Mouse (Mus musculus): Measurements from ENCODE around the gene Rere. TPM values are rescaled to one million over a fixed set of nuclear protein-coding genes. Genes with fewer than 3 reads are reported as not detected.

The Rere gene
- polyA plus RNA-seq, 1 experiment from 2014 or later: 43.6 TPM

DNA sequence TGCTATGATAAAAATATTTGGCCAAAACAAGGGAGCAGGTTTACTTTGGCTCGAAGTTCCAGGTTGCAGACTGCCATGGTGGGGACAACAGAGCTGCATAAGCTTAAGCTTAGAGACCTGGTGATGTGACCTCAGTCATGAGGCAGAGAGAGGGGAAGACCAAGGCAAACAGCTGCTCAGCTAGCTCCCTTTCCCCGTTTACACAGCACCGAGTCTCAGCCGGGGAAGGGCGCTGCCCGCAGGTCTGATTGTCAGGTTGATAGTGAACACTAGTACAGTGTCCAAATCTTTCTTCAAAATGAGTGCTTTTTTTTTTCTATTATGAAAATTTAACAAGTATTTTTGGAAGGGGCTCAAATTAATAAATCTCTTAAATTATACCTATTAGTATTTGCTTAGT is 97.9 kb downstream of the Rere start:
- Histone ChIP-seq H3K36me3 (no peaks in the 10 kb centered on the region), H3K4me1 (replicated peaks) (peaks cover 62% of the 10 kb centered on the region), H3K27ac (no peak overlapping the region), H3K9ac (replicated peaks) (no peak overlapping the region), H3K9me3 (no peaks in the 10 kb centered on the region), H3K4me3 (replicated peaks) (no peak overlapping the region), H3K27me3 (no peaks in the 10 kb centered on the region), H3K4me2 (replicated peaks) (no peak overlapping the region)
- no peak for ATAC-seq
- WGBS: 82% methylated on average over 6 of the region's 6 CpGs

DNA sequence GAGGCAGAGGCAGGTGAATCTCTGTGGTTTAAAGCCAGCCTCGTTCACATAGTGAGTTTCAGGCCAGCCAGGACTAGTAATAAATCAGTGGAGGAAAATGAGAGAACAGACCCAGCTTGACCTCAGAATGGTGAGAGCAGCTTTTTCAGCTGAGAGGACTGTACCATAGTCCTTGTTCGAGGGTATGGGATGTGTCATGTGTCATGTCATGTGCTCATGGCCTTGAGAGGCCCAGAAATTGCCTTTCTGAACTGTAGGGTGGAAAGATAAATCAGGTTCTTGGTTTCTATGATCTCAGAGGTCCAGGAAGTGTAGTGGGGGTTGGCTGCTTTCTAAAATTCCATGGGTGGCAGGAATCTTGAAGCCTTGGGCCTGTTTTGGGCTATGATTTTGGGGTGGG is 98.3 kb downstream of the Rere start:
- Histone ChIP-seq H3K4me3 (replicated peaks) (no peak overlapping the region), H3K27me3 (no peaks in the 10 kb centered on the region), H3K4me2 (replicated peaks) (no peak overlapping the region), H3K9ac (replicated peaks) (no peak overlapping the region), H3K27ac (no peak overlapping the region), H3K9me3 (no peaks in the 10 kb centered on the region), H3K4me1 (replicated peaks) (peaks cover 62% of the 10 kb centered on the region), H3K36me3 (no peaks in the 10 kb centered on the region)
- no peak for ATAC-seq
- 84% methylated on average over 2 of the region's 2 CpGs for WGBS

DNA sequence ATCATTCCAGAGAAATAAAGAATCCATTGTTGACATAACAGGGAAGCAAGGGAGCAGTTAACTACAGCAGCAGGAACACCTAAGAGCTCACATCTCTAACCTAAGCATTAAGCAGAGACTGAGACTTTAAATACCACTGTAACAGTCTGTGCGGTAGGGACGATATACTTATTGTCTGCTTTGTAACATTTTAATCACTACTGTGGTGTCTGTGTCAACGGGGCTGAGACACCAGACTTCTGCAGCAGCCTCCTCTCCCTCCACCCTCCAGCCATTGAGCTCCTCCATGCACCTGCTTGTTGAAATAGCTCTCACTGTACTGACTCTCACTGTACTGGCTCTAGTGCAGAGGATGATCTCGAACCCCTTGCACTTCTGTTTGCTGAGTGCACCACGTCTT is 98.8 kb downstream of the Rere start:
- peaks cover 62% of the 10 kb centered on the region for H3K4me1 ChIP-seq (replicated peaks)
- no peak overlapping the region for H3K4me3 ChIP-seq (replicated peaks)
- no peaks in the 10 kb centered on the region for H3K9me3 ChIP-seq
- 66% methylated on average over 5 of the region's 5 CpGs for WGBS
- no peak for ATAC-seq
- H3K9ac ChIP-seq (replicated peaks): no peak overlapping the region
- no peaks in the 10 kb centered on the region for H3K27me3 ChIP-seq
- H3K36me3 ChIP-seq: no peaks in the 10 kb centered on the region
- no peak overlapping the region for H3K4me2 ChIP-seq (replicated peaks)
- H3K27ac ChIP-seq: no peak overlapping the region

DNA sequence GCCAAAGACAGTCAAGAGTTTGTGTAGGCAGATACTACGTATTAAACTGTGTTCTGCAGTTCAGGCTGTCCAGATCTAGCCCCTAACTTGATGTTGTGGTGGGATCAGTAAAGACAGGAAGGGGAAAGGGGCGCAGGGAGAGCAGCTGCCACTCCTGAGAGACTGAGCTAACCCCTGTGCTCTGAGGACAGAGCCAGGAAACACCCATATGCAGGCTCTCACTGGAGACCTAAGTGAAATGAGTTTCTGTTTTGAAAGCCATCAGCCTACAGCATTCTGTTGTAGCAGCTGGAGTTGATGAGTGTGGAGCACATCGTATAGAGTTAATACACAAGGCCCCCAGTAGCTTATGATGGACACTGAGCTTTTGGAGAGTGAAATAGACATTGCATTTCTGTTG is 101.1 kb downstream of the Rere start:
- H3K4me3 ChIP-seq (replicated peaks): no peak overlapping the region
- H3K9me3 ChIP-seq: no peaks in the 10 kb centered on the region
- WGBS: 83% methylated on average over 3 of the region's 3 CpGs
- no peak overlapping the region for H3K27ac ChIP-seq
- H3K27me3 ChIP-seq: no peaks in the 10 kb centered on the region
- no peak for ATAC-seq
- H3K4me1 ChIP-seq (replicated peaks): peaks cover 51% of the 10 kb centered on the region
- H3K9ac ChIP-seq (replicated peaks): no peak overlapping the region
- H3K4me2 ChIP-seq (replicated peaks): no peak overlapping the region
- H3K36me3 ChIP-seq: no peaks in the 10 kb centered on the region

DNA sequence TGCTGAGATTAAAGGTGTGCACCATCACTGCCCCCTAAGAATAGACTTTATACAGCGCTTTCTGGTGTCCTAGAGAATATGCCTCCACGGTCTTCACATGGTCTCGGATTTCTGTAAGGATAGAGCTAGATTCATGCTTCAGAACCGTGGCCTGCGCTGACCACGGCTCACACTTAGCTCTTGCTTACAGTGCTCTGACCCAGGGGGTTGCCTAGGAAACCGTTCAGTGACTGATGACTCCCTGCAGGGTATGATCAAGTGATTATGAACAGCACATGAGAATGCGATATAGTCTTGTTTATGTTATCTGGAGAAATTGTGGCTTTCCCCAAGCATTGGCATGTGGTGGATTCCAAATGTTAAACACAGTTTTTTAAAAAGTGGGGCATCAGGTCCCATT is 103.0 kb downstream of the Rere start:
- Histone ChIP-seq H3K9me3 (no peaks in the 10 kb centered on the region), H3K9ac (replicated peaks) (no peak overlapping the region), H3K4me1 (replicated peaks) (peaks cover 51% of the 10 kb centered on the region), H3K27me3 (no peaks in the 10 kb centered on the region), H3K27ac (peak overlapping the region; percentile 44; the same call in 1 of the 2 replicates), H3K4me2 (replicated peaks) (no peak overlapping the region), H3K36me3 (no peaks in the 10 kb centered on the region), H3K4me3 (replicated peaks) (no peak overlapping the region)
- no peak for ATAC-seq
- WGBS: 54% methylated on average over 8 of the region's 8 CpGs

DNA sequence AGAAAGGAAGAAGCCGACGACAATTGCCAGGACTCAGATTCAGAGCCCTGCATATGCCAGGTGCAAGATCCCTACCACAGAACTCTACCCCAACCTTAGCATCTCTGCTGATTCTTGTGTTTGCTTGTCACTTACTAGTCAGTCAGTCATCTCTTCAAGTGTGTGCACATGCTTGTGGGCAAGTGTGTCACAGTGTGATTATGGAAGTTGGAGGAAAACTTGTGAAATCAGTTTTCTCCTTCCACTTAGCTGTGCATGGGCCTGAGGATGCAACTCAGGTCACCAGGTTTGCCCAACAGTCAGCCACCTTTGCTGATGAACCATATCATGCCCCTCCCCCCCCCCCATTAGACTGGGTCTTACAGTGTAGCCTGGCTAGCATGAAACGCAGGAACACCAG is 103.5 kb downstream of the Rere start:
- Histone ChIP-seq H3K9ac (replicated peaks) (no peak overlapping the region), H3K27me3 (no peaks in the 10 kb centered on the region), H3K9me3 (no peaks in the 10 kb centered on the region), H3K4me3 (replicated peaks) (no peak overlapping the region), H3K27ac (no peak overlapping the region), H3K4me1 (replicated peaks) (peaks cover 53% of the 10 kb centered on the region), H3K36me3 (0 out of 2 replicates have a peak, but pooled peaks cover 2% of the 10 kb centered on the region), H3K4me2 (replicated peaks) (no peak overlapping the region)
- ATAC-seq: no peak
- WGBS: 90% methylated on average over 3 of the region's 3 CpGs

DNA sequence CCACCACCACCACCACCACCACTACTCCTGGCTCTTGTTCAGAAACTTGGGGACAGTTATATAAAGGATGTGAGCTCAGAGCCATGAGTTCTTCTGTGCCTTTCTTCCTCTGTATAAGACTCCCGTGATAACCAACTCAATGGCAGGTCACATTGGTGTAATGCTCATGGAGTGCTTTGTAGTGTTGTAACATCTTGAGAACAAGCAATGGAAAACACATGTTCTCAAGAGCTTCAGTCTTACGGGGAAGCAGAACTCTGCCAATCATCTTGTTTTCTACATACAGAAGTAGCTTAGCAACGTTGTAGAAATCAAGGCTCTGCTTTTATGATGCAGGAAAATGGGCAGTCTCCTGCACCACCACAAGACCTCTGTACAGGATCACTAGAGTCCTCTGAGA is 107.1 kb downstream of the Rere start:
- no peaks in the 10 kb centered on the region for H3K27me3 ChIP-seq
- H3K4me3 ChIP-seq (replicated peaks): no peak overlapping the region
- H3K9ac ChIP-seq (replicated peaks): no peak overlapping the region
- ATAC-seq: no peak
- H3K27ac ChIP-seq: no peak overlapping the region
- peaks cover 58% of the 10 kb centered on the region for H3K4me1 ChIP-seq (replicated peaks)
- H3K36me3 ChIP-seq: 0 out of 2 replicates have a peak, but pooled peaks cover 3% of the 10 kb centered on the region
- 91% methylated on average over 3 of the region's 3 CpGs for WGBS
- no peak overlapping the region for H3K4me2 ChIP-seq (replicated peaks)
- H3K9me3 ChIP-seq: no peaks in the 10 kb centered on the region

DNA sequence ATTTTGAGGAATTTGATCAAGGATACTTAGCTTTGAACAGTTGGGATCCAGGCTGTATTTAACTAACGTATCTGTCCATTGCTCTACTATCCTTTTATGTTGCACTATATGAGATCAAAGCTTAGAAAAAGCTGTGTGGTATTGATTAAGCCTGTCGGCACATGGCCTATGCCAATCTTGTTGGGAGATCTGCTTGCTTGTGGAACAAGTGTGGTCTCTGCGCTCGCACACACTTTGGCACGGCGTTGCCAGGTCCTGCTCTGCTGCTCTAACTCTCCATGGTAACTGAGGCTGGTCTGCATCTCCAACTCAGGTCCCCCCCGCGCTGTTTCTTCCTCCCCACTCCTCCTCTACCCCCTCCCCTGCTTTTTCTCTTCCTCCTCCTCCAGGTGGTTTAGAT is 112.2 kb downstream of the Rere start:
- Histone ChIP-seq H3K27me3 (no peaks in the 10 kb centered on the region), H3K4me3 (replicated peaks) (no peak overlapping the region), H3K27ac (no peak overlapping the region), H3K36me3 (0 out of 2 replicates have a peak, but pooled peaks cover 3% of the 10 kb centered on the region), H3K4me2 (replicated peaks) (no peak overlapping the region), H3K9me3 (no peaks in the 10 kb centered on the region), H3K4me1 (replicated peaks) (peaks cover 85% of the 10 kb centered on the region), H3K9ac (replicated peaks) (0 out of 2 replicates have a peak overlapping the region, but pooled peaks have one; percentile 11)
- 56% methylated on average over 8 of the region's 8 CpGs for WGBS
- ATAC-seq: 0 out of 2 replicates have a peak, but pooled peaks have one; percentile 49

DNA sequence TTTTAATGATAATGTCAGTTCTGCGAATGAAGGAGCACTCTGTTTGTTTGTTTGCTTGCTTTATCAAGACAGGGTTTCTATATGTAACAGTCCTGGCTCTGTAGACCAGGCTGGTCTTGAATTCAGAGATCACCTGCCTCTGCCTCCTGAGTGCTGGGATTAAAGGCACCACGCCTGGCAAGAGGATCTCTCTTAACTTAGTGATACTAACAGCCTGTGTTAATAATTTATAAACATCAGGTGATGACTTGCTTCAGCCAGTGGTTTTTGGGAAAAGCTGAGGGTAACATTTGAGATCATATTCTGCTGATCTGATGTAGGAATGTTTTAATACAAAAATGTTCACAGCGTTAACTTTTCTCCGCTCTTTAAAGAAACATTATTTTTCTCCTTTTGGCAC is 112.6 kb downstream of the Rere start:
- Histone ChIP-seq H3K9ac (replicated peaks) (no peak overlapping the region), H3K4me3 (replicated peaks) (no peak overlapping the region), H3K36me3 (0 out of 2 replicates have a peak, but pooled peaks cover 3% of the 10 kb centered on the region), H3K27ac (no peak overlapping the region), H3K4me2 (replicated peaks) (no peak overlapping the region), H3K9me3 (no peaks in the 10 kb centered on the region), H3K4me1 (replicated peaks) (peaks cover 85% of the 10 kb centered on the region), H3K27me3 (no peaks in the 10 kb centered on the region)
- 84% methylated on average over 4 of the region's 4 CpGs for WGBS
- ATAC-seq: no peak

DNA sequence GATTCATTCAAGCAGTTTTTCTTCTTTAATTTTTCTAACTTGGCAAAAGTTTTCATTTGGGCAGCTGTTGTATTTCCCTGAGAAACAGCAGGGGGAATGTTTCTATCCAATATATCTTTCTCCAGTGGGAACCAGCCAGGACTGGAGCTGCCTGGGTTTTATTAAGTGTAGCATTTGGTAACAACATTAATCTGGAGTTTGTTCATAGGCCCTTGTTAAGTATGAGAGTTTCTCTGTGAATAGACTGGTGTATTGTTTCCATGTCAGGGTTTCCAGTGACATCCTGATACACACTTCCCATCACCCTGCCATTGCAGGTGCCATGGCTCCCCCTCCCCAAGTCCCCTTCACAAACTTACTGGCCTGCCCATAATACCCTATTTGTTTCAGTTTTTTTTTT is 114.9 kb downstream of the Rere start:
- Histone ChIP-seq H3K9ac (replicated peaks) (0 out of 2 replicates have a peak overlapping the region, but pooled peaks have one; percentile 39), H3K27ac (peak overlapping the region; percentile 89)

DNA sequence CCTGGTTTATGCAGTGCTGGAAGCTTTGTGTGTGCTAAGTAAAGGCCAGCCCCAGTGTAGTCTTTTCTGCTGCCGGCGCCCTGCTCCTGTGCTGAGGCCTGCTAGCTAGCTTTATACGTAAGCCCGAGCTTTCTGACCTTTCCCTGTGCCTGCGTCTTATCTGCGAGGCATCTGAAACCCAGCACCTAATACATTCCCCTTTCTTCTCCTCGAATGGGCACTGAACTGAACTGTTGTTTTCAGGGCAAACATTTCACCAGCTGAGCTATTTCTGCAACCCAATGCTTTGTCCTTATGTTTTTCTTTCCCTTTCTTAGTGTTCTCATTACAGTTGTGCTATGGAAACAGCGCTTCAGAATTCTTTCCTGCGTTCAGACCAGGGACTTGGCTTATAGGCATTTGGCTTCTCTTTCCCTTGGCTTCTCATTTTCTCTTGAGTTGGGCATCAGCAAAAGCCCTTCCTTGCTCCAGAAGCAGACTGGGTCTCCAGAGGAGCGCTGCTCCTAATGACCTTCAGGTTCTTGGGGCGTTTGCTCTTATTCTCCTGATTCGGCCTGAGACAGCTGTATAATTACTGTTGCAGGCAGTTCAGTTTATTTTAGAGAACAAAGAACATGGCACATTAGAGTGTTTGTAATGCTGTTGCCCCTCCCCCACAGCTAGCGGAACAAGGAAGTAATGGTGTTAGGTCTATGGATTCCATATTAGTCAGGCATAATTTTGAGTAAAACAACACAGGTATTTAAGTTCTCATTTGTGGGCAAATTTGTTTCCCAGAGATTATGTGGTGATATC is 115.6 kb downstream of the Rere start:
- Histone ChIP-seq H3K36me3 (no peaks in the 10 kb centered on the region), H3K27ac (peak overlapping the region; percentile 89), H3K27me3 (no peaks in the 10 kb centered on the region), H3K4me2 (replicated peaks) (peak overlapping the region; percentile 17; the same call in 1 of the 2 replicates), H3K9ac (replicated peaks) (peak overlapping the region; percentile 39; the same call in 1 of the 2 replicates), H3K4me3 (replicated peaks) (no peak overlapping the region), H3K4me1 (replicated peaks) (peaks cover 90% of the 10 kb centered on the region), H3K9me3 (no peaks in the 10 kb centered on the region)
- WGBS: 18% methylated on average over 13 of the region's 13 CpGs
- ATAC-seq: no peak

More for the DNA sequence above, 114.9 kb downstream of the Rere start:
- Histone ChIP-seq H3K4me1 (replicated peaks) (peaks cover 90% of the 10 kb centered on the region), H3K4me2 (replicated peaks) (0 out of 2 replicates have a peak overlapping the region, but pooled peaks have one; percentile 17), H3K9me3 (no peaks in the 10 kb centered on the region), H3K27me3 (no peaks in the 10 kb centered on the region), H3K4me3 (replicated peaks) (no peak overlapping the region), H3K36me3 (no peaks in the 10 kb centered on the region)
- no peak for ATAC-seq

DNA sequence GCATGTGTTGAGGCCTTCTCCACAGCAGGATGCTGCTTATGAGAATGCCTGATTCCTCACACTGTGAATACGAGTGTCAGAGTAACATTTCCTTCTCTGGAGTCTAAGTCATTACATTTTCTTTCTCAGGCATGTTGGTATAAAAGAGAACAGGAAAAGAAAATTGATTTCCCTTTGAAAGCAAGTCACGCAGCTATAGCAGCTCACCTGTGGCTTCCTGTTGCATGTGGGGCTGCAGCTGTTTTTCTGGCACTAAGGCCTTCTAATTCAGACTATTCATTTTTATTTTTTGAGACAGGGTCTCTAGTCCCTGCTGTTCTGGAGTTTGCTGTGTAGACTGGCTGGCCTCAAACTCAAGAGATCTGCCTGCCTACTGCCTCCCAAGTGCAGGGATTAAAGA is 117.6 kb downstream of the Rere start:
- H3K9ac ChIP-seq (replicated peaks): no peak overlapping the region
- H3K4me1 ChIP-seq (replicated peaks): peaks cover 90% of the 10 kb centered on the region
- no peaks in the 10 kb centered on the region for H3K36me3 ChIP-seq
- H3K4me2 ChIP-seq (replicated peaks): no peak overlapping the region
- no peak for ATAC-seq
- WGBS: 43% methylated on average over 2 of the region's 2 CpGs
- H3K4me3 ChIP-seq (replicated peaks): no peak overlapping the region
- no peak overlapping the region for H3K27ac ChIP-seq
- no peaks in the 10 kb centered on the region for H3K9me3 ChIP-seq
- no peaks in the 10 kb centered on the region for H3K27me3 ChIP-seq
